Mouse (Mus musculus): ENCODE measurements around the gene Chrnb1. TPM values are rescaled to one million over a fixed set of nuclear protein-coding genes. Genes with fewer than 3 reads are reported as not detected.

Gene Chrnb1
- 0.25 and 0.46 TPM in 2 replicates for polyA plus RNA-seq (2021; fragmentation: Nextera tagmentation)
- long read RNA-seq, experiment 1, result 0 reads
- long read RNA-seq, experiment 2, partial matches to known transcripts, result 0 of 2 reads
- long read RNA-seq, experiment 2, other reads (novel, unspliced or antisense), result 1 of 2 reads

DNA sequence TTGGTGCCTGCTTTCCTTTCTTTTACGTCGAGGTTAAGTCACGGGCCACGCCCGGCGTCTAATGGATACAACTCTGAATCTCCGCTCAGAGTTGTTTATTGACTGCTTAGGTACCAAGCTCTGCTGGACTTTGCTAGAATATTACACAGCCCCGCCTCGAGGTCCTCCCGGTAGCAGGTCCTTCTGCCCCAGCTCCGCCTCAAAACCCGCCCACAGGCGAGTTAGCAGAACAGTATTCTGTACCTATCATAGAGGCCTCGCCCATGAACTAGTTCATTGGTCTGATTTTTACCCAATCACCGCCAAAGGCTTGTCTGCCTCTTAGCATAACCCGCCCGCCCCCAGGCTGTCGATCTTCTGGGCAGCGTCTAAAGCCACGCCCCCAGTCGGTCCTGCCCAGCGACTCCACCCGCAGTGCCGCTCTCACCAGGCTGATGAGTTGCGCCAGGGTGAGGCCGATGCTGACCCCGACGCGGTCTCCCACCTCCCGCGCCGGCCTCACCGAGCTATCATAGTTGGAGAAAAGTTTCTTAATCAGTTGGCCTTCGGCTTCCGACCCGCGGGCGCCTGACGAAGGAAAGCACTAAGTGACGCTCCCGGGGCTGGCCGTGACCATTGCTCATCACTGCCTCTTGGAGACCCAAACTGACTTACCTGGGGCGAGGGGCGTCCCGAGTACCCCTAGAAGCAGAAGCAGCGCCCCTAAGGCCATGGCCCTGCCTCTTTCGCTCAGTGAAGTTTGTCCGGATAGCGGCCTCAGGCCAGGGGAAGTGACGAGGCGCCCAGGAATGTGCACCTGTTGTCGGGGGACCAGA, at the start of gene Chrnb1:
Gene Chrnb1, minus strand, starts transcription at position 776 of the 815 bp plus-strand sequence.

DNA sequence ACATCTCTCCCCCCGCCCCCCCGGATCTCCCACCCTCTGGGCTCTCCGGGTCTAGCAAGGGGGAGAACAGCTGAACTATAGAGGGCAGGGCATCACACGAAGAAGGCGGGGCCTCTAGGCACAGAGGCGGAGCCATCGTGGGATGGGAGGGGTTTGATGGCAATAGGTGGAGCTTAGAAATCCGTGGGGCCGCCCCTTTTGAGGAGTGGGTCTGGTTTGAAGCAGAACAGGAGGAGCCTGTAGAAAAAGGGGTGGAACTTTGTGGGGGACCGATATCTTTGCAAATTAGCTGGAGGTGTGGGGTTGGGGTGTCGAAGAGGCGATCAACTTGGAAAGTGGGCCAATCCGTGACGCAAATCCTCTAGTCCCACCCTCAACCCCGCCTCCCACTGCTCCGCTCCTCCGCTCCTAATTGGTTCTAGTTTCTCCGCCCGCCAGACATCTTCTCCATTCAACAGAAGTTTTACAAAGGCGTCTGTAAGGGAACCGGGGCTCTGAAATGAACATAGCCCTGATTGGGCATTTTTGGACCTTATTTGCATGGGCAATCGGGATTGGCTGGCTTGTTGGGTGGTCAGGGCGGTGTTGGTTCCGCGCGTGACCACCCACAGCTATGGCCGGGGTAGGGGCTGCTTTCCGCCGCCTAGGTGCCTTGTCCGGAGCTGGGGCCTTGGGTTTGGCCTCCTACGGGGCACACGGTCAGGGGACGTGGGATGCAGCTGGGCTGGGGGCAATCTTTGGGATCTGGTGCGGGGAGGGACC, 42.4 kb upstream of the Chrnb1 start, which contains the start of gene Tmem256:
Gene Tmem256, plus strand, starts transcription at position 563 of the 762 bp plus-strand sequence.

DNA sequence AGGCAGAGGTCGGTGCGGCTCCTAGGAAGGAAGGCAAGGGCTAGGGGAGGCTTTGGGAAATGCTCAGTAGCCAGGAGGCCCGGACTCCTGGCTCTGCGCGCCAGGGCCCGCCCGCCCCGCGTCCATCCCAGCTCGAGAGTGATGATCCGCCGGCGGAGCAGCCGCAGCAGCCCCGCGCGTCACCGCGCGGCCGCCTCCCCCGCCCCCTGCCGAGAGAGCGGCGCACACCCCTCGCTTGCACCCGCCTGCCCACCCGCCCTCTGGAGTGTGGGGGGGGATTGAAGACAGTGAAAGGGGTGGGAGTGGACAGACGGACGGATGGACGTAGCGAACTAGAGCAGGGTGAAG, 41.8 kb upstream of the Chrnb1 start, which contains the start of gene Nlgn2:
Gene Nlgn2, minus strand, starts transcription at position 181 of the 348 bp plus-strand sequence.

DNA sequence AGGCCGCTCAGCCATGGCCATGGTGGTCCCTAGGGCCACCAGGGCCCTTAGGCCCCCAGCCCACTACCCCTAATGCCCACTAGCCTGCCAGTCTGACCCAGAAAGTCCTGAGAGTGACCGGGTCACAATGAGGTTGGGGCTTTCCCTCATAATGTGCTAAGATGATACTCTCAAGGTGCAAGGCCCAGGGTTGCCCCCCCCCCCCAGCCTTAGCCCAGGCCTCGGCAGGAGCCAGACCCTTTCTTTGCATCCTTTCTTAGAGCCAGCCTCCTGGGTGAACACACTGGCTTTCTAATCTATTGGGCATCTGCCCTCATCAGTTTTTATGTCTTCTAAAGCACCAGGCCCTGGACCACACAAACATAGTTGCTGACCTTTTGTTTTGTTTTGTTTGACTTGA, 26.3 kb upstream of the Chrnb1 start, which contains the start of gene Spem1:
Gene Spem1, minus strand, starts transcription at position 101 of the 400 bp plus-strand sequence.

DNA sequence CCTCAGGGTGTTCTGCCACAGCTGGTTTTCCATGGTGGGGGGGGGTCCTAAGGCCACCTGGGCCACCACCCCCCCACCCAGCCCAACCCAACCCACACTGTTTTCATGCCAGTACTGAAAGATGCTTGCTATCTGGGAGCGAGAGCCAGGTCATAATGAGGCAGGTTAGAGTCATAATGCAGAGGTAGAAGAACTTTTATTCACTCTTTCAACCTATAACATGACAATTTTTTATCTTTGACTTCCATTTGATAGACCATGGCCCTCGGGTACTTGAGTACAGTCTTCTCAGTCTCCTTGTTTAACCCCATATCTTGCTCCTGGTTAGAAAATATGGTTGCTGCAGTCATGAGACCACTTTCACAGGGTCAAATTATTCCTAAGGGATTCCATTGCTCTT, 22.6 kb upstream of the Chrnb1 start, which contains the start of gene Spem2:
Gene Spem2, minus strand, starts transcription at position 101 of the 400 bp plus-strand sequence.

DNA sequence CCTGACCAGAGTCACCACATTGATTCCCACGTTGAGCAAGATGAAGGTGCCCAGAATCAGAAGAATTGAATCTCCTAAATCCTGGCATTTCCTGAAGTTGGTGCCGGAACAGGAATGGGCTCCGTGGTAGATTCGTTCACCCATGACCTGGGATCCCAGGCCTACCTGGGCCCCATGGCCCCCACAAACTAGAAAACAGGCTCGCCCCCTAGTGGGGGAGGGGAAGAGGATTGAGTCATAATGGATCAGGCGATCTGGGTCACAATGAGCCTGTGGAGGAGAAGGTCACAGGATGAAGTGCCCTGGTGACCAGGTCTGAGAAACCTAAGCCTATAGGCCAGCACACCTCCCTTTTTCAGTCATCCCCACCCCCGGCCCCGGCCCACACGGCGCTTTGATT, 19.4 kb upstream of the Chrnb1 start, which contains the start of gene Gm39566:
Gene Gm39566, minus strand, starts transcription at position 144 of the 400 bp plus-strand sequence.

DNA sequence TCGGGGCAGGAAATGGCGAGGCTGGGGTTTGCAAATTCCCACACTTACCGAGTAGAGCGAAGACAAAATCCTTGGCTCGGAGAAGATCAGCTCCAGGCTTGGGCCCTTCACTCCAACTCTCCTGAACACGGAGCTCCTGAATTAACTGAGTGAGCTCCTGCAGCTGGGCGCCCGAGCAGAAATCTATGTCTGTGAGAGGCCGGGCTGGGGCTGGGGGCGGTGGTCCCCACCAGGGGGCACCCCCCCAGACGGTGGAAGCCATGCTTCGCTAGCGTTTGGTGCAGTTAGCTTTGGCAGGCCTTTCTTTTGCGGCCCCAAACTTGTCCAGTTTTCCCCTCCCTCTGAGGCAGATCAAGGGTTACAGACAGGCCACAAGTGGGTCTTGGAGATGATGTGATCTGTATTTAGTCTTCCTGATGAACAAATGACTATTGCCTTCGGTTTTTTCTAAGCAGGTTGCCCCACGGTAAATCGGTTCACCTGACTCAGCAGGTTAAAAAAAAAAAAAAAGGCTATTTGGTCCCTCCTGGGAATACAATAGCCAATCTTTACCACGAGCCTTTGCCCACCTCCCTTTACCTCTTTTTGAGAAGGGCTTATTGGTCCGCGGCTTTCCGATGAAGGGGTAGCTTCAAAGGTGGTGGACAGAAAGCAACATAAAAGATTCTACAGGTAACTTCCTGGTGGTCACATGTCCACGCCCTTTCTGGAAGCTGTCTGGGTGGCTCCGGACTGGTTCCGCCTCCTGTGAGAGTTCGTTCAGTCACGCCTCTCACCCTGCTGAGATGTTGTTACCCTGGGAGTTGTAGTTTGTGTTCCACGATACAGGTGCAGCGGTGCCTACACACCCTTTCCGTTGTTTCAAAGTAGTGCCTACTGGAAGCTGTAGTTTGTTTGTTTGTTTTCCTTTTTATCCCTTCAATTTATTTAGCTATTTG, 9.5 kb upstream of the Chrnb1 start, which contains the start of gene Tmem102:
Gene Tmem102, minus strand, starts transcription at position 653 of the 938 bp plus-strand sequence.

DNA sequence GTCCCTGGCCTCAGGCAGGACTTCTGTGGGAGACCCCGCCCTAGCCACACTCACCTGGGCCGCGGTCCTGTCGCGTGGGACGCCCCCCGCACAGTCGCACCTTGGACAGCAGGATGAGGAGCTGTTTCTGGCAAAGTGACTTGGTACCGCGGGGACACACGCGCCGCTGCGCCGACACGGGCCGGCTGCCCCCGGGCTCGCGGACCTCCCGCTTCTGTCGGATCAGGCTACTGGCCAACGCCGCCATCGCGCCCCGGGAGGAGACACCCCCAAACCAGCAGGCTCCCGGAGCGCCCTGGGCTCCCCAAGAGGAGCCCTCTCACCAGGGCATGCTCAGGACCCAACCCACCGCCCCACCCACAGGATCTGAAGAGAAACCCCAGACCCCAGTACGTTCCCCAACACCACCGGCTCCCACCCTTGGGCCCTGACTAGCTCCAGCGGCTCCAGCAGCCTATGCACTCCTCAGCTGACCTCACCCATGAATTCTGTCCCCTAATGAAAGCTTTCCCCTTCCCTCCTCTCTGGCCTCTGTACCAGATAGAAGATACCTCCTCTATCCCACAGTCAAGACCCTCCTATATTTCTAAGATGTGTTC, 5.7 kb upstream of the Chrnb1 start, which contains the start of gene Fgf11:
Gene Fgf11, minus strand, starts transcription at position 479 of the 599 bp plus-strand sequence.

DNA sequence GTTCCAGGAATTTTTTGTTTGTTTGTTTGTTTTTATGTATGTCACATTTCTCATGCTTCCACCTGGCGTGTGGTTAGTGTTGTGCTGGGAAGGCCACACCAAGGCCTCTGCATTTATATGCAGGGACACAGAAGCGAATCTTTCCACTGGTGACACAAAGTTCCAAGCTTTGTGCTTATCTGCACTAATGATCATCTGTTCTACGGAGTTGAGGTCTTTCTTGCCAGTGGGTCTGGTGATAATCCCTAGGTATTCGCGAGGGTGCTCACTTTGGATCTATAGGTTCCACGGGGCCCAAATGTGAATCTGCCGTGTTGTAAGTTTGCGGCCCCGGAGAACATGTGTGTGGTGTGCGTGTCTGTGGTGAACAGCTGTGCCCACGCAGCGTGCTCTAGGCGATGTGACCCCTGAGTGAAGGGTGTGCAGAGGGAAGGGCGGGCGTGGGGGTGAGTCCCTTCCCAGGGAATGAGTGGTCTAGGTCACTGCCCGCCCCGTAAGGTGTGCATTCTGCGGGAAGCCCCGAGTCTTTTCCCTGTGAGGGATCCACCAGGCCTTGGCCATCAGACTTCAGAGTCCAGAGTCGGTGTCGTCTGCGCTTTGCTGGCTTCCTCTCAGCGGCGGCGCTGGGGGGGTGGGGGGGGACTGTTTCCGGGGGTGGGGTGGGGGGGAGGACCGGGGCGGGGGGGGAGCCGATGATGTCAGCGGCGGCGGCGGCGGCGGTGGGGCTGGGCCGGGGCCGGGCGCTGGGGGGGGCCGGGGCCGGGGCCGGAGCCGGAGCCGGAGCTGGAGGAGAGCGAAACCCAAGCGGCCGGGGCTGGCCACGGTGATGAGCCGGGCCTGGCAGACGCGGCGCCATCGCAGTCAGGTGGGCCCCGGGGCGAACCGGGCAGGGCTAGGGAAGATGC, 30.3 kb downstream of the Chrnb1 start, which contains the start of gene Zbtb4:
Gene Zbtb4, plus strand, starts transcription at position 692 of the 905 bp plus-strand sequence.

DNA sequence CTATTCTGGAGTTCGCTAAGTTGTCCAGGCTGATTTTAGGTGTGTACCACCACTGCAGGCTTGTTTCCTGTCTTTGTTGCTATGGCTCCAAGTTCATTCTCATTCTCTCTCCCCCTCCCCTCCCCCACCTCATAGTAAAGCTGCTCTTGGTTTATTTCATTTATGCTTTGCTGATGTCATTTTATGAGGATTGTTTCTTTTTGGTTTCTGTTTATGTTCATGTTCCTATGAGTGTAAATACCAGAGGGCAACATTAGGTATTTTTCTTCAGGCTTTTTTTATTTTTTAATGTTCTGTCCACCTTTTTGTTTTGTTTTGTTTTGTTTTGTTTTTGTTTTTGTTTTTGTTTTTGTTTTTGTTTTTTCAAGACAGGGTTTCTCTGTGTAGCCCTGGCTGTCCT, 33.9 kb downstream of the Chrnb1 start, which contains the start of gene Slc35g3:
Gene Slc35g3, minus strand, starts transcription at position 101 of the 400 bp plus-strand sequence.

DNA sequence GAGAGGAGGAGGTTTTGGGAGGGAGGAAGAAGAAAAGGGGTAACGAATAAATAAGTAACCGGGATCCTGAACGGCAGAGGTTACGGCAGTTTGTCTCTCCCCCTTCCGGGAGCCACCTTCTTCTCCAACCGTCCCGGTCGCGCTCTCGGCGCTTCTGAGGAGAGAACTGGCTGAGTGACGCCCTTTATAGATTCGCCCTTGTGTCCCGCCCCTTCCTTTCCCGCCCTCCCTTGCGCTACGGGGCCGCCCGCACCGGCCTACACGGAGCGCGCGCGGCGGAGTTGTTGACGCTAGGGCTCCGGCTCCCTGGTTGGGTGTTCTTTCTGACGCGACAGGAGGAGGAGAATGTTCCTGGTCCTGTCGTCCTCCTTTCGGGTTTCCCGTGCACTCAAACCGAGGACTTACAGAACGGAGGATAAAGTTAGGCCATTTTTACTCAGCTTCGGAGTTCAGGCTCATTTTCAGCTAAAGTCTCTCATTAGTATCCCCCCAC, 37.2 kb downstream of the Chrnb1 start, which contains the start of gene Polr2a:
Gene Polr2a, minus strand, starts transcription at position 160 of the 493 bp plus-strand sequence.

Other genes with a start within 250 kb of the Chrnb1 start
- 0.36 and 0.80 TPM in 2 replicates for gene Dnah2, start 246.8 kb downstream of the Chrnb1 start, polyA plus RNA-seq (2021; fragmentation: Nextera tagmentation)
- gene Efnb3, start 235.7 kb downstream of the Chrnb1 start, polyA plus RNA-seq (2021; fragmentation: Nextera tagmentation), result 21.6 and 21.9 TPM in 2 replicates
- 13.9 and 15.4 TPM in 2 replicates for gene Wrap53, start 215.7 kb downstream of the Chrnb1 start, polyA plus RNA-seq (2021; fragmentation: Nextera tagmentation)
- gene Trp53, start 215.6 kb downstream of the Chrnb1 start, polyA plus RNA-seq (2021; fragmentation: Nextera tagmentation), result 25.8 and 29.0 TPM in 2 replicates
- gene Atp1b2, start 190.0 kb downstream of the Chrnb1 start, polyA plus RNA-seq (2021; fragmentation: Nextera tagmentation), result 218 and 255 TPM in 2 replicates
- not detected in 2 replicates for gene Shbg, start 178.0 kb downstream of the Chrnb1 start, polyA plus RNA-seq (2021; fragmentation: Nextera tagmentation)
- 18.2 and 18.3 TPM in 2 replicates for gene Sat2, start 173.9 kb downstream of the Chrnb1 start, polyA plus RNA-seq (2021; fragmentation: Nextera tagmentation)
- gene Fxr2, start 163.0 kb downstream of the Chrnb1 start, polyA plus RNA-seq (2021; fragmentation: Nextera tagmentation), result 6.9 and 7.9 TPM in 2 replicates
- 0.16 TPM in 1 of 2 replicates, not detected in the other for gene Sox15, start 140.6 kb downstream of the Chrnb1 start, polyA plus RNA-seq (2021; fragmentation: Nextera tagmentation)
- gene Mpdu1, start 133.3 kb downstream of the Chrnb1 start, polyA plus RNA-seq (2021; fragmentation: Nextera tagmentation), result 94.9 and 96.8 TPM in 2 replicates
- gene Cd68, start 129.8 kb downstream of the Chrnb1 start, polyA plus RNA-seq (2021; fragmentation: Nextera tagmentation), result 18.4 and 22.2 TPM in 2 replicates
- gene Eif4a1, start 123.5 kb downstream of the Chrnb1 start, polyA plus RNA-seq (2021; fragmentation: Nextera tagmentation), result 177 and 178 TPM in 2 replicates
- gene Senp3, start 113.9 kb downstream of the Chrnb1 start, polyA plus RNA-seq (2021; fragmentation: Nextera tagmentation), result 14.3 and 15.8 TPM in 2 replicates
- gene Tnfsf13, start 110.2 kb downstream of the Chrnb1 start, polyA plus RNA-seq (2021; fragmentation: Nextera tagmentation), result 3.6 and 4.5 TPM in 2 replicates
- 2.8 and 3.4 TPM in 2 replicates for gene Tnfsf12, start 100.1 kb downstream of the Chrnb1 start, polyA plus RNA-seq (2021; fragmentation: Nextera tagmentation)
- gene Tnfsfm13, start 99.8 kb downstream of the Chrnb1 start, polyA plus RNA-seq (2021; fragmentation: Nextera tagmentation), result 1.9 and 2.8 TPM in 2 replicates
- 6.6 and 7.7 TPM in 2 replicates for gene Polr2a, start 37.3 kb downstream of the Chrnb1 start, polyA plus RNA-seq (2021; fragmentation: Nextera tagmentation)
- gene Slc35g3, start 34.0 kb downstream of the Chrnb1 start, polyA plus RNA-seq (2021; fragmentation: Nextera tagmentation), result 0.19 TPM in 1 of 2 replicates, not detected in the other
- 4.4 and 5.5 TPM in 2 replicates for gene Zbtb4, start 30.0 kb downstream of the Chrnb1 start, polyA plus RNA-seq (2021; fragmentation: Nextera tagmentation)
- 3.7 and 3.9 TPM in 2 replicates for gene Fgf11, start 5.9 kb upstream of the Chrnb1 start, polyA plus RNA-seq (2021; fragmentation: Nextera tagmentation)
- 0.40 and 1.9 TPM in 2 replicates for gene Tmem102, start 9.7 kb upstream of the Chrnb1 start, polyA plus RNA-seq (2021; fragmentation: Nextera tagmentation)
- not detected in 2 replicates for gene Gm39566, start 19.4 kb upstream of the Chrnb1 start, polyA plus RNA-seq (2021; fragmentation: Nextera tagmentation)
- gene Spem2, start 22.5 kb upstream of the Chrnb1 start, polyA plus RNA-seq (2021; fragmentation: Nextera tagmentation), result not detected in 2 replicates
- gene Spem1, start 26.2 kb upstream of the Chrnb1 start, polyA plus RNA-seq (2021; fragmentation: Nextera tagmentation), result not detected in 2 replicates
- gene Nlgn2, start 41.8 kb upstream of the Chrnb1 start, polyA plus RNA-seq (2021; fragmentation: Nextera tagmentation), result 10.5 and 10.6 TPM in 2 replicates
- 460 and 516 TPM in 2 replicates for gene Tmem256, start 42.6 kb upstream of the Chrnb1 start, polyA plus RNA-seq (2021; fragmentation: Nextera tagmentation)
- gene Plscr3, start 50.4 kb upstream of the Chrnb1 start, polyA plus RNA-seq (2021; fragmentation: Nextera tagmentation), result 5.0 and 5.4 TPM in 2 replicates
- not detected in 2 replicates for gene Tnk1, start 62.8 kb upstream of the Chrnb1 start, polyA plus RNA-seq (2021; fragmentation: Nextera tagmentation)
- gene Tmem95, start 82.1 kb upstream of the Chrnb1 start, polyA plus RNA-seq (2021; fragmentation: Nextera tagmentation), result not detected in 2 replicates
- gene Kctd11, start 85.5 kb upstream of the Chrnb1 start, polyA plus RNA-seq (2021; fragmentation: Nextera tagmentation), result 0.63 and 0.64 TPM in 2 replicates
- gene Acap1, start 99.6 kb upstream of the Chrnb1 start, polyA plus RNA-seq (2021; fragmentation: Nextera tagmentation), result not detected in 2 replicates
- gene 2810408A11Rik, start 105.0 kb upstream of the Chrnb1 start, polyA plus RNA-seq (2021; fragmentation: Nextera tagmentation), result 0.24 and 0.34 TPM in 2 replicates
- gene Neurl4, start 105.1 kb upstream of the Chrnb1 start, polyA plus RNA-seq (2021; fragmentation: Nextera tagmentation), result 9.8 and 12.3 TPM in 2 replicates
- 20.7 and 21.7 TPM in 2 replicates for gene Gps2, start 117.9 kb upstream of the Chrnb1 start, polyA plus RNA-seq (2021; fragmentation: Nextera tagmentation)
- 766 and 767 TPM in 2 replicates for gene Eif5a, start 126.0 kb upstream of the Chrnb1 start, polyA plus RNA-seq (2021; fragmentation: Nextera tagmentation)
- 0.35 TPM in 1 of 2 replicates, not detected in the other for gene Ybx2, start 139.9 kb upstream of the Chrnb1 start, polyA plus RNA-seq (2021; fragmentation: Nextera tagmentation)
- gene Slc2a4, start 152.2 kb upstream of the Chrnb1 start, polyA plus RNA-seq (2021; fragmentation: Nextera tagmentation), result 0.43 and 0.93 TPM in 2 replicates
- not detected in 2 replicates for gene Cldn7, start 168.8 kb upstream of the Chrnb1 start, polyA plus RNA-seq (2021; fragmentation: Nextera tagmentation)
- 15.1 and 15.6 TPM in 2 replicates for gene Ctdnep1, start 185.2 kb upstream of the Chrnb1 start, polyA plus RNA-seq (2021; fragmentation: Nextera tagmentation)
- 101 and 106 TPM in 2 replicates for gene Elp5, start 186.6 kb upstream of the Chrnb1 start, polyA plus RNA-seq (2021; fragmentation: Nextera tagmentation)
- gene Gabarap, start 195.2 kb upstream of the Chrnb1 start, polyA plus RNA-seq (2021; fragmentation: Nextera tagmentation), result 359 and 408 TPM in 2 replicates
- 8.8 and 10.5 TPM in 2 replicates for gene Phf23, start 199.8 kb upstream of the Chrnb1 start, polyA plus RNA-seq (2021; fragmentation: Nextera tagmentation)
- 1.4 and 1.7 TPM in 2 replicates for gene Dvl2, start 204.7 kb upstream of the Chrnb1 start, polyA plus RNA-seq (2021; fragmentation: Nextera tagmentation)
- 61.5 and 64.6 TPM in 2 replicates for gene Acadvl, start 219.5 kb upstream of the Chrnb1 start, polyA plus RNA-seq (2021; fragmentation: Nextera tagmentation)
- gene Dlg4, start 221.0 kb upstream of the Chrnb1 start, polyA plus RNA-seq (2021; fragmentation: Nextera tagmentation), result 64.5 and 70.1 TPM in 2 replicates